Mouse (Mus musculus): ENCODE measurements at regions not wholly inside any gene's neighbourhood (a gene's known extent, or its start where the extent isn't known, plus 50 kb on each side); places are given as distances from the start of the nearest gene placed in this dataset.

GRCm38 (mm10) chr17:88173354-88174032 is 108.4 kb upstream of the Fbxo11 start:
- in situ Hi-C loops (cut with MseI, MboI), result no loop called here

- in situ Hi-C loops (cut with MseI, MboI), result no loop called here
Observed at GRCm38 (mm10) chr17:88174242-88174679, 109.2 kb upstream of the Fbxo11 start.

- in situ Hi-C loops (cut with MseI, MboI), result no loop called here
Observed at GRCm38 (mm10) chr17:88175951-88176623, 111.0 kb upstream of the Fbxo11 start.

- in situ Hi-C loops (cut with MseI, MboI), result no loop called here
Observed at GRCm38 (mm10) chr17:88190735-88191134, 125.6 kb upstream of the Fbxo11 start.

- in situ Hi-C loops (cut with MseI, MboI), result no loop called here
Observed at GRCm38 (mm10) chr17:88191444-88191843, 126.4 kb upstream of the Fbxo11 start.

- in situ Hi-C loops (cut with MseI, MboI), result no loop called here
Observed at GRCm38 (mm10) chr17:88191930-88192807, 127.1 kb upstream of the Fbxo11 start.

GRCm38 (mm10) chr17:88194693-88195092 is 129.6 kb upstream of the Fbxo11 start:
- in situ Hi-C loops (cut with MseI, MboI), result no loop called here

- in situ Hi-C loops (cut with MseI, MboI), result no loop called here
Observed at GRCm38 (mm10) chr17:88195303-88195702, 130.2 kb upstream of the Fbxo11 start.

- in situ Hi-C loops (cut with MseI, MboI), result no loop called here
Observed at GRCm38 (mm10) chr17:88195893-88196292, 130.8 kb upstream of the Fbxo11 start.

- in situ Hi-C loops (cut with MseI, MboI), result no loop called here
Observed at GRCm38 (mm10) chr17:88196322-88196721, 131.2 kb upstream of the Fbxo11 start.

GRCm38 (mm10) chr17:88197381-88197780 is 132.3 kb upstream of the Fbxo11 start:
- in situ Hi-C loops (cut with MseI, MboI), result no loop called here

GRCm38 (mm10) chr17:88201249-88201970 is 136.3 kb upstream of the Fbxo11 start:
- in situ Hi-C loops (cut with MseI, MboI), result no loop called here

- in situ Hi-C loops (cut with MseI, MboI), result no loop called here
Observed at GRCm38 (mm10) chr17:88202214-88202613, 137.1 kb upstream of the Fbxo11 start.

GRCm38 (mm10) chr17:88209565-88209964 is 144.5 kb upstream of the Fbxo11 start:
- in situ Hi-C loops (cut with MseI, MboI), result no loop called here

GRCm38 (mm10) chr17:88212121-88212520 is 147.0 kb upstream of the Fbxo11 start:
- in situ Hi-C loops (cut with MseI, MboI), result no loop called here

- in situ Hi-C loops (cut with MseI, MboI), result no loop called here
Observed at GRCm38 (mm10) chr17:88214746-88215145, 149.7 kb upstream of the Fbxo11 start.

GRCm38 (mm10) chr17:88222379-88222955 is 157.4 kb upstream of the Fbxo11 start:
- in situ Hi-C loops (cut with MseI, MboI), result no loop called here

- in situ Hi-C loops (cut with MseI, MboI), result no loop called here
Observed at GRCm38 (mm10) chr17:88240476-88240875, 175.4 kb upstream of the Fbxo11 start.

- in situ Hi-C loops (cut with MseI, MboI), result no loop called here
Observed at GRCm38 (mm10) chr17:88248625-88249024, 183.5 kb upstream of the Fbxo11 start.

GRCm38 (mm10) chr17:88251949-88252521 is 186.9 kb upstream of the Fbxo11 start:
- in situ Hi-C loops (cut with MseI, MboI), result loop anchor here in 1 of 2 experiments (25.0 kb wide), 1 partner anchor 260 kb away; no protein-coding TSS in a partner anchor

Data from mouse trophoblast stem cell (cell line).